Mouse (Mus musculus) testis, adult 2 months (tissue): ENCODE measurements around the gene Pdia5. TPM values are rescaled to one million over a fixed set of nuclear protein-coding genes. Genes with fewer than 3 reads are reported as not detected.

Experiments used
- H3K27ac ChIP-seq: fragments of 200-500 bp; 2 replicates; pipeline ENCODE4 v1.5.1; 2012; ENCODE audit warnings: low read depth, low read length; ENCODE audit not compliant: control insufficient read depth, insufficient read depth
- H3K27me3 ChIP-seq: fragments of 200-500 bp; 2 replicates; pipeline ENCODE4 v1.6.1; 2012; ENCODE audit warnings: mild to moderate bottlenecking, low read length, moderate library complexity; ENCODE audit not compliant: control insufficient read depth, insufficient read depth
- H3K36me3 ChIP-seq: fragments of 200-500 bp; 2 replicates; pipeline ENCODE4 v1.6.1; 2012; ENCODE audit warnings: mild to moderate bottlenecking, low read length; ENCODE audit not compliant: control insufficient read depth, insufficient read depth
- H3K4me1 ChIP-seq: fragments of 200-500 bp; 2 replicates; pipeline ENCODE4 v1.6.1; 2012; ENCODE audit warnings: low read length; ENCODE audit not compliant: control insufficient read depth, insufficient read depth
- H3K4me3 ChIP-seq: fragments of 200-500 bp; 2 replicates; pipeline ENCODE4 v1.5.1; 2012; ENCODE audit warnings: low read depth, mild to moderate bottlenecking, low read length, moderate library complexity, mixed read lengths; ENCODE audit not compliant: control insufficient read depth
- CTCF ChIP-seq: fragments of 200-500 bp; IDR thresholded peaks from 2 replicates; pipeline ENCODE4 v1.5.1; 2012; ENCODE audit warnings: low read depth, mild to moderate bottlenecking, inconsistent platforms, low read length, moderate library complexity; ENCODE audit not compliant: control insufficient read depth, insufficient read depth, insufficient replicate concordance
- POLR2A ChIP-seq: fragments of 200-500 bp; IDR thresholded peaks from 2 replicates; pipeline ENCODE4 v1.6.1; 2012; ENCODE audit warnings: low read depth, mild to moderate bottlenecking, inconsistent platforms, low read length, moderate library complexity; ENCODE audit not compliant: control insufficient read depth
- polyA plus RNA-seq: library from polyadenylated mRNA; depleted of rRNA; stranded (reverse); fragments of >200 nt; gene quantifications from 2 replicates; pipeline ENCODE4 v1.2.3, GENCODE M21; 2012

Gene Pdia5
- polyA plus RNA-seq, 1 experiment = 18.9 TPM

DNA sequence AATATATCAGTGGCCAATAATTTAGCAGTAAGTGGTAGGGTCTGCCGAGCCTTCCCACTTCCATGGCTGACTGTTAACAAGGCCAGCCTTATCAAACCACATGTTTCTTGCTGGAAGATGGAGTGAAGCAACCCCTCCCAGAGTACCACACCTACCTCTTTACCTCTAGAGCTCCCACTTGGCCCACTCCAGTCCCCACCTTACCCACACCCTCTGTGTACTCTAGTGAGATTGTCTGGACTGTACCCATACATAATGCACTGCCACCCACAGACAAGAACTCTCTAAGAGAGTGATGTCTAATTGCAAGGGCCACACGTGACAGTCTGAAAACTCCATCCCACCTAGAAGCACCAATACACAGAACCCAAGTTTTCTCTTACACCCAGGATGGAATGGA, 23.6 kb downstream of the Pdia5 start:
- H3K27me3 ChIP-seq = no peaks in the 10 kb centered on the region
- H3K4me1 ChIP-seq = no peaks in the 10 kb centered on the region; the same call in 1 of the 2 replicates
- TF ChIP-seq POLR2A (no peak), CTCF (no peak)
- H3K36me3 ChIP-seq = no peaks in the 10 kb centered on the region
- H3K27ac ChIP-seq = no peak overlapping the region
- H3K4me3 ChIP-seq = no peak overlapping the region

- TF ChIP-seq CTCF (no peak), POLR2A (no peak)
- no peak overlapping the region for H3K4me3 ChIP-seq
- H3K4me1 ChIP-seq = no peaks in the 10 kb centered on the region; the same call in 1 of the 2 replicates
- no peak overlapping the region for H3K27ac ChIP-seq
- no peaks in the 10 kb centered on the region for H3K27me3 ChIP-seq
- no peaks in the 10 kb centered on the region for H3K36me3 ChIP-seq
Observed at GRCm38 (mm10) chr16:35465808-35466351, 24.8 kb downstream of the Pdia5 start.

GRCm38 (mm10) chr16:35464686-35465308, 25.9 kb downstream of the Pdia5 start:
- TF ChIP-seq POLR2A (no peak), CTCF (no peak)
- H3K27ac ChIP-seq = no peak overlapping the region
- H3K4me1 ChIP-seq = no peaks in the 10 kb centered on the region; the same call in 1 of the 2 replicates
- H3K4me3 ChIP-seq = no peak overlapping the region
- H3K36me3 ChIP-seq = no peaks in the 10 kb centered on the region
- H3K27me3 ChIP-seq = no peaks in the 10 kb centered on the region

- Histone ChIP-seq H3K27me3 (no peaks in the 10 kb centered on the region), H3K27ac (no peak overlapping the region), H3K4me1 (no peaks in the 10 kb centered on the region; the same call in 1 of the 2 replicates), H3K4me3 (no peak overlapping the region), H3K36me3 (no peaks in the 10 kb centered on the region)
- TF ChIP-seq POLR2A (no peak), CTCF (no peak)
Observed at GRCm38 (mm10) chr16:35463708-35464107, 27.0 kb downstream of the Pdia5 start.

- Histone ChIP-seq H3K4me3 (no peak overlapping the region), H3K27ac (no peak overlapping the region), H3K36me3 (no peaks in the 10 kb centered on the region), H3K27me3 (no peaks in the 10 kb centered on the region), H3K4me1 (no peaks in the 10 kb centered on the region; the same call in 1 of the 2 replicates)
- TF ChIP-seq POLR2A (no peak), CTCF (no peak)
Observed at GRCm38 (mm10) chr16:35462955-35463354, 27.7 kb downstream of the Pdia5 start.

DNA sequence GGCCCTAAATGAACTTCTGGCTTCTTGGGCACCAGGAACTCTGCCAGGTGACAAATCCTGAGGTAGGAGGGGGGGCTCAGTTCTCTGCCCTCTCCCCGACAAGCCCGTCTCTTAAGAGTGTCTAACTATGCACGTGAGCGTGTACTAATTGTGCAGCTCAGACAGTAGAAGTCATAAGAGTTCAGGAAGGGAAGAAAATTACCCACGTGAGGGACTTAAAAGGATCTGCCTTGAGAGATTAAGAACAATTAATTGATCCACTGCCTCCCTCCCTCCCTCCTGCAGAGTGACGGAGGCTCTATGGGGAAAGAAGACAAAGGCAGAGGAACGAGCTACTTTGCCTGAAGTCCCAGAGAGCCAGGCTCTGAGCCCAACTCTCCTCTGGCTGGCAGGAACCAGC, 31.1 kb downstream of the Pdia5 start:
- Histone ChIP-seq H3K27ac (no peak overlapping the region), H3K36me3 (no peaks in the 10 kb centered on the region), H3K27me3 (no peaks in the 10 kb centered on the region), H3K4me3 (no peak overlapping the region), H3K4me1 (no peaks in the 10 kb centered on the region)
- TF ChIP-seq CTCF = no peak
- no peak for TF ChIP-seq POLR2A

GRCm38 (mm10) chr16:35458297-35458696, 32.4 kb downstream of the Pdia5 start:
- H3K4me3 ChIP-seq = no peak overlapping the region
- no peak overlapping the region for H3K27ac ChIP-seq
- H3K4me1 ChIP-seq = no peaks in the 10 kb centered on the region
- H3K27me3 ChIP-seq = no peaks in the 10 kb centered on the region
- TF ChIP-seq CTCF (no peak), POLR2A (no peak)
- H3K36me3 ChIP-seq = no peaks in the 10 kb centered on the region
